Mouse (Mus musculus) lung, embryonic 16.5 days (tissue): ENCODE data around the gene Gm49711. TPM values are rescaled to one million over a fixed set of nuclear protein-coding genes. Genes with fewer than 3 reads are reported as not detected.

Source experiments
- ATAC-seq: fragments of 200-750 bp; cut with Nextera tagmentation; 2 replicates; pipeline ENCODE4 v1.8.0; 2017; ENCODE audit warnings: low read depth, mild to moderate bottlenecking, moderate library complexity
- H3K27ac ChIP-seq: fragments of 300-500 bp; sonication (generic); 2 replicates; pipeline ENCODE4 v1.5.1; 2014; ENCODE audit warnings: mild to moderate bottlenecking, control low read depth, low read length
- H3K27me3 ChIP-seq: fragments of 300-500 bp; sonication (generic); 2 replicates; pipeline ENCODE4 v1.6.1; 2014; ENCODE audit warnings: low read depth, low read length, mixed read lengths; ENCODE audit not compliant: control insufficient read depth, insufficient read depth
- H3K36me3 ChIP-seq: fragments of 300-500 bp; sonication (generic); 2 replicates; pipeline ENCODE4 v1.6.1; 2014; ENCODE audit warnings: low read length; ENCODE audit not compliant: control insufficient read depth, insufficient read depth
- H3K4me1 ChIP-seq: fragments of 300-500 bp; sonication (generic); replicated peaks from 2 replicates; pipeline ENCODE4 v1.6.1; 2014; ENCODE audit warnings: low read length, mixed read lengths; ENCODE audit not compliant: control insufficient read depth, insufficient read depth
- H3K4me2 ChIP-seq: fragments of 300-500 bp; sonication (generic); 2 replicates; pipeline ENCODE4 v1.6.1; 2014; ENCODE audit warnings: low read depth, low read length, control low read depth
- H3K4me3 ChIP-seq: fragments of 300-500 bp; sonication (generic); 2 replicates; pipeline ENCODE4 v1.5.1; 2014; ENCODE audit warnings: mild to moderate bottlenecking, low read length, control low read depth
- H3K9ac ChIP-seq: fragments of 300-500 bp; sonication (generic); 2 replicates; pipeline ENCODE4 v1.6.1; 2014; ENCODE audit warnings: low read length, control low read depth
- H3K9me3 ChIP-seq: fragments of 300-500 bp; sonication (generic); 2 replicates; pipeline ENCODE4 v1.6.1; 2016; ENCODE audit warnings: low read length; ENCODE audit not compliant: control insufficient read depth
- WGBS: fragments of 180-500 bp; shearing (Covaris S2); extraction: QIAGEN DNeasy Blood & Tissue Kit; methylation state at CpG from one replicate; pipeline ENCODE4 v1.1.7; 2014; 5-methylcytosine and 5-hydroxymethylcytosine counted together
- polyA plus RNA-seq: library from polyadenylated mRNA; unstranded; fragments of >200 nt; fragmentation: Nextera tagmentation; extraction: Ambion mirVana; gene quantifications from 2 replicates; pipeline ENCODE4 v1.2.1, GENCODE M21; 2015

The Gm49711 gene
- polyA plus RNA-seq = not detected in 2 replicates

- Histone ChIP-seq H3K27ac (peak within 1 kb of the TSS; percentile 44; the same call in 1 of the 2 replicates), H3K4me2 (peak within 1 kb of the TSS; percentile 97), H3K9ac (peak within 1 kb of the TSS; percentile 79), H3K4me3 (peak within 1 kb of the TSS; percentile 89), H3K9me3 (peaks cover 12% of the 10 kb centered on the region), H3K27me3 (peaks cover 5% of the 10 kb centered on the region; the same call in 1 of the 2 replicates), H3K4me1 (peaks cover 5% of the 10 kb centered on the region; the same call in 1 of the 2 replicates), H3K36me3 (no peaks in the 10 kb centered on the region)
- ATAC-seq = peak; percentile 96
- under 1% methylated on average over 79 of the region's 99 CpGs for WGBS
Observed at GRCm38 (mm10) chr16:92057852-92058643, at the start of gene Gm49711, which contains the start of the genes Mrps6 and Slc5a3. TSS of gene Gm49711 (plus strand) at chr16:92058316. TSS of gene Mrps6 (plus strand) at chr16:92058270. TSS of gene Slc5a3 (plus strand) at chr16:92058322.

GRCm38 (mm10) chr16:92009586-92009985 lies 48.5 kb upstream of the Gm49711 start:
- Histone ChIP-seq H3K27me3 (no peaks in the 10 kb centered on the region), H3K4me1 (no peaks in the 10 kb centered on the region), H3K27ac (no peak overlapping the region), H3K4me3 (no peak overlapping the region), H3K9me3 (no peaks in the 10 kb centered on the region), H3K9ac (no peak overlapping the region), H3K4me2 (no peak overlapping the region), H3K36me3 (no peaks in the 10 kb centered on the region)
- 90% methylated on average over 2 of the region's 2 CpGs for WGBS
- ATAC-seq = no peak

GRCm38 (mm10) chr16:92016792-92017191 lies 41.3 kb upstream of the Gm49711 start:
- H3K9me3 ChIP-seq = no peaks in the 10 kb centered on the region

GRCm38 (mm10) chr16:92019141-92020118 lies 38.7 kb upstream of the Gm49711 start:
- 8% methylated on average over 26 of the region's 26 CpGs for WGBS
- peak overlapping the region; percentile 71 for H3K4me2 ChIP-seq

More at GRCm38 (mm10) chr16:92016792-92017191, 41.3 kb upstream of the Gm49711 start:
- H3K4me2 ChIP-seq = no peak overlapping the region
- no peak for ATAC-seq
- no peak overlapping the region for H3K9ac ChIP-seq
- no peaks in the 10 kb centered on the region for H3K36me3 ChIP-seq
- peaks cover 6% of the 10 kb centered on the region; the same call in 1 of the 2 replicates for H3K4me1 ChIP-seq
- no peak overlapping the region for H3K4me3 ChIP-seq
- no peak overlapping the region for H3K27ac ChIP-seq
- WGBS = 76% methylated on average over 8 of the region's 8 CpGs
- no peaks in the 10 kb centered on the region; the same call in 1 of the 2 replicates for H3K27me3 ChIP-seq

GRCm38 (mm10) chr16:92021656-92022400 lies 36.3 kb upstream of the Gm49711 start:
- no peaks in the 10 kb centered on the region for H3K36me3 ChIP-seq
- 75% methylated on average over 12 of the region's 12 CpGs for WGBS
- H3K4me1 ChIP-seq = peaks cover 6% of the 10 kb centered on the region; the same call in 1 of the 2 replicates
- no peak overlapping the region for H3K27ac ChIP-seq
- ATAC-seq = no peak
- no peak overlapping the region for H3K4me3 ChIP-seq
- no peak overlapping the region for H3K9ac ChIP-seq
- no peak overlapping the region for H3K4me2 ChIP-seq
- H3K9me3 ChIP-seq = no peaks in the 10 kb centered on the region
- H3K27me3 ChIP-seq = peaks cover under 1% of the 10 kb centered on the region; the same call in 1 of the 2 replicates

More at GRCm38 (mm10) chr16:92019141-92020118, 38.7 kb upstream of the Gm49711 start:
- Histone ChIP-seq H3K27ac (peak overlapping the region; percentile 57), H3K9ac (peak overlapping the region; percentile 67), H3K36me3 (no peaks in the 10 kb centered on the region), H3K4me1 (peaks cover 6% of the 10 kb centered on the region; the same call in 1 of the 2 replicates), H3K4me3 (peak overlapping the region; percentile 47), H3K9me3 (no peaks in the 10 kb centered on the region), H3K27me3 (no peaks in the 10 kb centered on the region; the same call in 1 of the 2 replicates)
- peak; percentile 56; the same call in 1 of the 2 replicates for ATAC-seq

- H3K27ac ChIP-seq = no peak overlapping the region
- ATAC-seq = no peak
- H3K36me3 ChIP-seq = no peaks in the 10 kb centered on the region
- H3K9me3 ChIP-seq = no peaks in the 10 kb centered on the region
- no peak overlapping the region for H3K4me3 ChIP-seq
- H3K27me3 ChIP-seq = peaks cover 2% of the 10 kb centered on the region; the same call in 1 of the 2 replicates
- peaks cover 6% of the 10 kb centered on the region; the same call in 1 of the 2 replicates for H3K4me1 ChIP-seq
- no peak overlapping the region for H3K9ac ChIP-seq
- H3K4me2 ChIP-seq = no peak overlapping the region
- WGBS = 54% methylated on average over 20 of the region's 20 CpGs
Observed at GRCm38 (mm10) chr16:92022494-92023283, 35.4 kb upstream of the Gm49711 start.

GRCm38 (mm10) chr16:92033286-92033685 lies 24.8 kb upstream of the Gm49711 start:
- no peak for ATAC-seq
- WGBS = 82% methylated on average over 3 of the region's 3 CpGs

GRCm38 (mm10) chr16:92034676-92035075 lies 23.4 kb upstream of the Gm49711 start:
- H3K4me2 ChIP-seq = no peak overlapping the region
- ATAC-seq = no peak
- no peak overlapping the region for H3K9ac ChIP-seq
- no peaks in the 10 kb centered on the region for H3K9me3 ChIP-seq
- WGBS = 71% methylated on average over 5 of the region's 5 CpGs
- no peaks in the 10 kb centered on the region for H3K4me1 ChIP-seq
- no peak overlapping the region for H3K27ac ChIP-seq
- no peaks in the 10 kb centered on the region; the same call in 1 of the 2 replicates for H3K27me3 ChIP-seq
- no peaks in the 10 kb centered on the region for H3K36me3 ChIP-seq
- no peak overlapping the region for H3K4me3 ChIP-seq

More at GRCm38 (mm10) chr16:92033286-92033685, 24.8 kb upstream of the Gm49711 start:
- no peak overlapping the region for H3K4me2 ChIP-seq
- no peak overlapping the region for H3K27ac ChIP-seq
- H3K9me3 ChIP-seq = no peaks in the 10 kb centered on the region
- H3K9ac ChIP-seq = no peak overlapping the region
- no peak overlapping the region for H3K4me3 ChIP-seq
- H3K36me3 ChIP-seq = no peaks in the 10 kb centered on the region
- H3K4me1 ChIP-seq = no peaks in the 10 kb centered on the region
- no peaks in the 10 kb centered on the region; the same call in 1 of the 2 replicates for H3K27me3 ChIP-seq
